ENCODE assay signal across 10 mouse cellular contexts in the genomic region with DNA sequence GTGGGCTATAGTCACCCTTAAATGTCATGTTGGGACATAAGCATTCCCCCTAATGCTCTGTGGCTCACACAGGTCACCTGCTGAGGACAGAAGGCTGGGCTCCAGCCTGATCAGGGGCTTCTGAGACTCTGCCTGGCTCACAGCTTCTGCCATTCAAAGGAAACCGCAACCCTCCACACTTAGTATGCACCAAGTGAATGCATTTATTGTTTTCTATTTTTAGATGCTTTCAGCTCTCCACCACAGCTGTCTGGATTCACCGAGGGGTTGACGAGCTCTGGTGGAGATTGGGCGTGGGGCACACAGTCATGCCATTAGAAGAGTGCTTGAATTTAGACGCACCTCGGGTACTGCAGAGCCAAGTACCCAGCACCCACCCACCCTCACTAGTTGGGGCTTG. TPM values are rescaled to one million over a fixed set of nuclear protein-coding genes. Genes with fewer than 3 reads are reported as not detected.
DNase-seq lines count a peak whose midpoint lies in the region; ATAC-seq and TF ChIP-seq lines count a peak whose summit lies in the region.
"Had no signal": no experiment of that assay in that cellular context is flagged by ENCODE, and none has a peak within 500 bp of the region (broad histone marks: within the 10 kb centered on the region; RNA-seq: fewer than 3 reads in every experiment).

No protein-coding gene starts in this region.

- peak overlapping the region; percentile 74 for H3K4me3 ChIP-seq in lung, embryonic 16.5 days (ENCODE audit: low read length)
- H3K4me3 ChIP-seq in forebrain, embryonic 11.5 days (ENCODE audit: low read depth, low read length): peak overlapping the region; percentile 78
- peak overlapping the region; percentile 88 for H3K4me3 ChIP-seq in limb, embryonic 10.5 days
- H3K4me3 ChIP-seq in neural tube, embryonic 14.5 days (ENCODE audit: low read depth, low read length): peak overlapping the region; percentile 66
- H3K4me3 ChIP-seq in gastrocnemius, adult 2 months: no peak overlapping the region

- H3K36me3 ChIP-seq in lung, embryonic 16.5 days (ENCODE audit: control insufficient read depth, insufficient read depth, low read length): no peaks in the 10 kb centered on the region
- peaks cover 4% of the 10 kb centered on the region for H3K36me3 ChIP-seq in forebrain, embryonic 11.5 days (ENCODE audit: control insufficient read depth, insufficient read depth, low read length)
- H3K36me3 ChIP-seq in limb, embryonic 10.5 days: peaks cover 45% of the 10 kb centered on the region
- H3K36me3 ChIP-seq in neural tube, embryonic 14.5 days (ENCODE audit: control insufficient read depth, insufficient read depth, low read length): peaks cover 7% of the 10 kb centered on the region

- H3K27me3 ChIP-seq in lung, embryonic 16.5 days (ENCODE audit: control insufficient read depth, insufficient read depth, low read depth, low read length): no peaks in the 10 kb centered on the region
- no peaks in the 10 kb centered on the region for H3K27me3 ChIP-seq in forebrain, embryonic 11.5 days (ENCODE audit: control insufficient read depth, insufficient read depth, low read length)
- 0 out of 2 replicates have a peak, but pooled peaks cover 3% of the 10 kb centered on the region for H3K27me3 ChIP-seq in limb, embryonic 10.5 days (ENCODE audit: low read depth, poor library complexity, severe bottlenecking)
- H3K27me3 ChIP-seq in neural tube, embryonic 14.5 days (ENCODE audit: control insufficient read depth, insufficient read depth, low read length): no peaks in the 10 kb centered on the region

- H3K4me2 ChIP-seq in lung, embryonic 16.5 days (ENCODE audit: low read depth, low read length): peak overlapping the region; percentile 94
- peak overlapping the region; percentile 79 for H3K4me2 ChIP-seq in forebrain, embryonic 11.5 days (ENCODE audit: low read depth, low read length, severe bottlenecking)
- H3K4me2 ChIP-seq in neural tube, embryonic 14.5 days (ENCODE audit: low read depth, low read length): peak overlapping the region; percentile 85

- intact Hi-C loops in gastrocnemius, adult 2 months (cut with DNase I): loop anchor here (2.0 kb wide), 1 partner anchor 27 kb away; no protein-coding TSS in a partner anchor

- ATAC-seq in lung, embryonic 16.5 days (ENCODE audit: low read depth): no peak
- 0 out of 2 replicates have a peak, but pooled peaks have one; percentile 5 for ATAC-seq in forebrain, embryonic 11.5 days (replicated peaks; ENCODE audit: low FRiP score)
- no peak for ATAC-seq in neural tube, embryonic 14.5 days (ENCODE audit: low read depth)

- no peak for DNase-seq in lung, postnatal 14 days
- no peak for DNase-seq in forebrain, embryonic 11.5 days (ENCODE audit: low spot score)
- no peak for DNase-seq in limb, embryonic 10.5 days (ENCODE audit: low spot score)
- DNase-seq in T-cell, adult 2 months (ENCODE audit: low spot score): no peak
- no peak for DNase-seq in gastrocnemius, adult 2 months
- DNase-seq in adrenal gland, adult 18-20 months (ENCODE audit: low spot score in 2 of 2): no peak
- DNase-seq: gastrocnemius, postnatal 25 days; left cerebral cortex, postnatal 4 days had no signal

- H3K9me3 ChIP-seq in lung, embryonic 16.5 days (ENCODE audit: control insufficient read depth, low read length): no peaks in the 10 kb centered on the region
- H3K9me3 ChIP-seq in forebrain, embryonic 11.5 days (ENCODE audit: control insufficient read depth, low read length): no peaks in the 10 kb centered on the region
- H3K9me3 ChIP-seq in limb, embryonic 10.5 days (replicated peaks): no peaks in the 10 kb centered on the region
- no peaks in the 10 kb centered on the region for H3K9me3 ChIP-seq in neural tube, embryonic 14.5 days (ENCODE audit: control insufficient read depth, low read length)

- TF ChIP-seq CTCF in gastrocnemius, adult 2 months (IDR thresholded peaks at IDR 0.05): no peak

- H3K4me1 ChIP-seq in lung, embryonic 16.5 days (replicated peaks; ENCODE audit: control insufficient read depth, insufficient read depth, low read length): peaks cover 21% of the 10 kb centered on the region
- peaks cover 10% of the 10 kb centered on the region; the same call in 1 of the 2 replicates for H3K4me1 ChIP-seq in forebrain, embryonic 11.5 days (replicated peaks; ENCODE audit: control insufficient read depth, insufficient read depth, low read length)
- peaks cover 45% of the 10 kb centered on the region for H3K4me1 ChIP-seq in limb, embryonic 10.5 days
- peaks cover 24% of the 10 kb centered on the region for H3K4me1 ChIP-seq in neural tube, embryonic 14.5 days (ENCODE audit: control insufficient read depth, insufficient read depth, low read length)

- H3K27ac ChIP-seq in lung, embryonic 16.5 days (ENCODE audit: low read length): no peak overlapping the region
- 0 out of 2 replicates have a peak overlapping the region, but pooled peaks have one; percentile 78 for H3K27ac ChIP-seq in forebrain, embryonic 11.5 days (ENCODE audit: low read depth, low read length)
- H3K27ac ChIP-seq in limb, embryonic 10.5 days: peak overlapping the region; percentile 98
- peak overlapping the region; percentile 89 for H3K27ac ChIP-seq in neural tube, embryonic 14.5 days (ENCODE audit: low read depth, low read length)
- H3K27ac ChIP-seq in gastrocnemius, adult 2 months: no peak overlapping the region

- H3K9ac ChIP-seq in lung, embryonic 16.5 days (ENCODE audit: low read length): no peak overlapping the region; the same call in 1 of the 2 replicates
- H3K9ac ChIP-seq in forebrain, embryonic 11.5 days (ENCODE audit: low read length): peak overlapping the region; percentile 97
- H3K9ac ChIP-seq in neural tube, embryonic 14.5 days (replicated peaks; ENCODE audit: low read depth, low read length): peak overlapping the region; percentile 90

- 14% methylated on average over 6 of the region's 6 CpGs for WGBS in lung, embryonic 16.5 days
- 10% methylated on average over 6 of the region's 6 CpGs for WGBS in forebrain, embryonic 11.5 days
- 28% methylated on average over 6 of the region's 6 CpGs for WGBS in limb, embryonic 10.5 days
- 3% methylated on average over 6 of the region's 6 CpGs for WGBS in neural tube, embryonic 14.5 days

RNA-seq across cellular contexts. Expression of gene Prtn3, which starts 1.0 kb away (rescaled TPM):
- polyA plus RNA-seq in lung, embryonic 16.5 days (2015; fragmentation: Nextera tagmentation; extraction: Ambion mirVana): 3.0 and 4.0 TPM in 2 replicates
- 13.0 and 13.3 TPM in 2 replicates for polyA plus RNA-seq in forebrain, embryonic 11.5 days (2014; fragmentation: Nextera tagmentation; extraction: Ambion mirVana)
- 9.1 and 15.3 TPM in 2 replicates for polyA plus RNA-seq in limb, embryonic 10.5 days (2016; fragmentation: Nextera tagmentation; extraction: Ambion mirVana)
- polyA plus RNA-seq in neural tube, embryonic 14.5 days (2014; fragmentation: Nextera tagmentation; extraction: Ambion mirVana): 11.1 and 12.4 TPM in 2 replicates
- not detected for total RNA-seq in gastrocnemius, adult 2 months (2021)
- total RNA-seq in adrenal gland, adult 18-20 months (2021): 1 to 10 TPM in 1 of 2 experiments, not detected in 1; 1.1 TPM

RNA-seq across cellular contexts. Expression of gene Plppr3, which starts 1.1 kb away (rescaled TPM):
- 22.6 and 26.4 TPM in 2 replicates for polyA plus RNA-seq in lung, embryonic 16.5 days (2015; fragmentation: Nextera tagmentation; extraction: Ambion mirVana)
- polyA plus RNA-seq in forebrain, embryonic 11.5 days (2014; fragmentation: Nextera tagmentation; extraction: Ambion mirVana): 131 and 146 TPM in 2 replicates
- 108 and 140 TPM in 2 replicates for polyA plus RNA-seq in limb, embryonic 10.5 days (2016; fragmentation: Nextera tagmentation; extraction: Ambion mirVana)
- 299 and 327 TPM in 2 replicates for polyA plus RNA-seq in neural tube, embryonic 14.5 days (2014; fragmentation: Nextera tagmentation; extraction: Ambion mirVana)
- under 1 TPM in 1 of 2 experiments, not detected in 1; 0.17 TPM for total RNA-seq in gastrocnemius, adult 2 months (2021)
- 1 to 10 TPM; 1.4 to 2.8 TPM for total RNA-seq in adrenal gland, adult 18-20 months (2021)

RNA-seq across cellular contexts. Expression of gene Elane, which starts 12.7 kb away (rescaled TPM):
- 0.26 and 1.2 TPM in 2 replicates for polyA plus RNA-seq in lung, embryonic 16.5 days (2015; fragmentation: Nextera tagmentation; extraction: Ambion mirVana)
- not detected in 2 replicates for polyA plus RNA-seq in forebrain, embryonic 11.5 days (2014; fragmentation: Nextera tagmentation; extraction: Ambion mirVana)
- polyA plus RNA-seq in limb, embryonic 10.5 days (2016; fragmentation: Nextera tagmentation; extraction: Ambion mirVana): not detected in 2 replicates
- polyA plus RNA-seq in neural tube, embryonic 14.5 days (2014; fragmentation: Nextera tagmentation; extraction: Ambion mirVana): 0.55 TPM in 1 of 2 replicates, not detected in the other
- total RNA-seq in gastrocnemius, adult 2 months (2021): not detected
- total RNA-seq in adrenal gland, adult 18-20 months (2021): not detected
- total RNA-seq: gastrocnemius, postnatal 25 days; left cerebral cortex, postnatal 4 days had no signal

RNA-seq across cellular contexts. Expression of gene Cfd, which starts 17.3 kb away (rescaled TPM):
- polyA plus RNA-seq in lung, embryonic 16.5 days (2015; fragmentation: Nextera tagmentation; extraction: Ambion mirVana): not detected in 2 replicates
- not detected in 2 replicates for polyA plus RNA-seq in forebrain, embryonic 11.5 days (2014; fragmentation: Nextera tagmentation; extraction: Ambion mirVana)
- polyA plus RNA-seq in limb, embryonic 10.5 days (2016; fragmentation: Nextera tagmentation; extraction: Ambion mirVana): not detected in 2 replicates
- polyA plus RNA-seq in neural tube, embryonic 14.5 days (2014; fragmentation: Nextera tagmentation; extraction: Ambion mirVana): not detected in 2 replicates
- total RNA-seq in gastrocnemius, adult 2 months (2021): 10 to 100 TPM; 12.9 to 77.1 TPM
- 1,000 to 10,000 TPM; 1,757 to 2,495 TPM for total RNA-seq in adrenal gland, adult 18-20 months (2021)
- total RNA-seq: left cerebral cortex, postnatal 4 days had no signal

RNA-seq across cellular contexts. Expression of gene Ptbp1, which starts 19.1 kb away (rescaled TPM):
- 344 and 371 TPM in 2 replicates for polyA plus RNA-seq in lung, embryonic 16.5 days (2015; fragmentation: Nextera tagmentation; extraction: Ambion mirVana)
- 261 and 295 TPM in 2 replicates for polyA plus RNA-seq in forebrain, embryonic 11.5 days (2014; fragmentation: Nextera tagmentation; extraction: Ambion mirVana)
- polyA plus RNA-seq in limb, embryonic 10.5 days (2016; fragmentation: Nextera tagmentation; extraction: Ambion mirVana): 485 and 494 TPM in 2 replicates
- polyA plus RNA-seq in neural tube, embryonic 14.5 days (2014; fragmentation: Nextera tagmentation; extraction: Ambion mirVana): 36.9 and 53.5 TPM in 2 replicates
- 10 to 100 TPM; 18.8 to 25.1 TPM for total RNA-seq in gastrocnemius, adult 2 months (2021)
- 100 to 1,000 TPM; 301 to 357 TPM for total RNA-seq in adrenal gland, adult 18-20 months (2021)

Comparison
In these comparisons a context has a peak if more than half of its experiments do, and no peak if none do; other contexts are left out.
1. H3K27ac ChIP-seq: peak in forebrain, embryonic 11.5 days (single experiment), limb, embryonic 10.5 days (single experiment) and neural tube, embryonic 14.5 days (single experiment); none in lung, embryonic 16.5 days (single experiment) and gastrocnemius, adult 2 months (single experiment).
2. Peak in every context shown above with its lines, with median percentiles within 50 percentile points of each other: H3K4me2 ChIP-seq.